Mouse (Mus musculus): ENCODE data around the gene Ephb1.

DNA sequence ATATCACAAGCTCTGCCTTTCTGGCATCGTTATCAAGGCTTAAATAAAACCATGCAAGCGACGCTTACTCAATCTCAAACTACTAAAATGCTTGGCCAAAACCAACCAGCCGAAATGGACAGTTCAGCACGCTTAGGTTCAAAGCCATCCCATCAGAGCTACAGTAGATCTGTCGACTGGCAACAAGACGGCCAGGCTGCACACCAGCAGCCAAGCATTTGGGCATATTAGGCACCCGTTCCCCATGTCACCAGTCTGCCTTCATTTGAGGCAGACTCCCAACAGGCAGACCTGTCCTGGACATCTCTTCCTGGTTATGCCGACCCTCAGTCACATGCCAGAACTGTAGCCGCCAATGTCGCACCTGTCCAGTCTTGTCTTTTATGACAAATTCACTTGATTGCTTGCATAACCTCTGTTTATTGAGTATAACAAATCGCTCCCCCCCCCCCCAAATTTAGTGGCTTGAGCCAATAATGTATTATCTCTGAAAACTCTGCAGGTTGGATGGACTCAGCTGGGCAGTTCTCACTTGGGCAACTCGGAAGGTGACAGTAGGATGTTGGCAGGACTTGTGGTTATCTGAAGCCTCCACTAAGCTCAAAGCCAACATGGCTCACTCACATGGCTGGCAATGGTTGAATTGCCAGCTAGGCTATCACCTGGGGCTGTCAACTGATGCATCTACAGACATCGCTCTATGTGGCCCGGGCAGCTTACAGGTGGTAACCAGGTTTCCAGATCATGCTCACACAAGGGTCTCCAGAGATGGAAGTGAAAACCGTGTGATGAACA lies 24.0 kb downstream of the Ephb1 start:
- TF ChIP-seq CTCF (IDR thresholded peaks at IDR 0.05) = no peak
- no peak for TF ChIP-seq EP300 (IDR thresholded peaks at IDR 0.05)
